Mouse (Mus musculus): ENCODE measurements at regions not wholly inside any gene's neighbourhood (a gene's known extent, or its start where the extent isn't known, plus 50 kb on each side); places are given as distances from the start of the nearest gene placed in this dataset.

DNA sequence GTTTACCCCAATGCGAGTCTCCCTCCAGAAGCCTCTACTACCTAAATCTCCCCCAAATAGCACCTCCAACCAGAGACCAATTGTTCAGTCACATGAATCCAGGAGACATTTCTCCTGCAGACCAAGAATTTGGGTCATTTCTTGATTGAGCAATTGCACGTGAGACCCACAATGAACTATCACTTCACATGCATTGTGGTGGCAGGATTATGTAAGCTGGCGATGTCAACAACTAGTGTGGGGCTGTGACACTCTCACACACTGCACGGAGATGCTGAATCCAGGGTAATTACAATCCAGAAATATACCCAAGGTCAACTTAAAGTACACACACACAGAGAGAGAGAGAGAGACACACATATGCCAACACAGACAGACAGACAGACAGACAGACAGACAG lies 148.5 kb upstream of the Dyrk2 start:
- DNase-seq (ENCODE audit: low spot score in 2 of 2): no peak

DNA sequence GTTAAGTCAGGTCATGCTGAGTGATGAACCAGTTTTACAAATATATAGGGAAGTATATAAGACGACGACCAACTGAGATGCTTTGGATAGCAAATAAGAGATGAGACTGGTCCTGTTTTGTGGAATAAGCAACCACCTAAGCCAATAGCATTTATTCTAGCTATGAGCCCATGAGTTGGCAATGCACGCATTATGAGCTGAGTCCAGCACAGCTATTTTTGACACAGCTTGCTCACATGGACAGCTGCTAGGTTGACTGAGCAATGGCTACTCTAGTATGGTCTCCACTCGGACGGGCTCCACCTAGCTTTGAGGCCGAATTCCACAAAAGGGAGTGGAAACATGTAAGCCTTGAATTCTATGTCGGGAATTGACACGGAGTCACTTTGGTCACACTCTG lies 146.1 kb upstream of the Dyrk2 start:
- no peak for DNase-seq (ENCODE audit: low spot score in 2 of 2)

DNA sequence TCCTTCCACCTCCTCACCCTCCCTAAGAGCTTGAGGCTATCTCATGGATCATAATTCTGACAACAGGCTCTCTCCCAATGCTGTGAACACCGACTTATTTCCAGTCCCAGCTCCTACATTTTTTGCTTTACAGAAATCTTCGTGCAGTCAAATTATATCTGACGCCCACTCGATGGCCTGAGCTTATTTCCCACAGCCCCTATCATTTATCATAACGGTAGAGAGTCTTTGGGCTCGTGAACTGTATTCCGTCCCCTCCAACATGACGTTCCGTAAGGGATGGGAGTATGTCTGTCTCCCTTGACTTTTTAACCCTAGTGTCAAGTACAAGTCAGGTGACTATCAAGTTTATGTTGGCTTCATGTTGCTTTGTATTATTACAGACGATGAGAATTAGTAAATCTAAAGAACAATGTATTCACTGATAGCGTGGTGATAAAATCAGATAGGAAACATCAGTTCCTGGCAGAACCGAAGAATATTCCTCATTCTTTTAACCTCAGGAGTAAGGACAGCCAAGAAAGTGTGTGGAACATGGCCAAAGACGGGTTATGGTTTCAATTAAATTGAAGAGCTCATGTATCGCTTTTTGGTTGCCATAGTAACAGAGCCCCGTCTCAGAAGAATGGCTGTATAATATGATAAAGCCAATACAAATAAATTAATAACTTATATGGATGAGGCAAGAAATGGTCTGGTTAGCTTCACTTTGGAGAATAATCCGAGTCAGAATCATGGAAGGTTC lies 145.5 kb upstream of the Dyrk2 start:
- DNase-seq (ENCODE audit: low spot score in 2 of 2): no peak

DNA sequence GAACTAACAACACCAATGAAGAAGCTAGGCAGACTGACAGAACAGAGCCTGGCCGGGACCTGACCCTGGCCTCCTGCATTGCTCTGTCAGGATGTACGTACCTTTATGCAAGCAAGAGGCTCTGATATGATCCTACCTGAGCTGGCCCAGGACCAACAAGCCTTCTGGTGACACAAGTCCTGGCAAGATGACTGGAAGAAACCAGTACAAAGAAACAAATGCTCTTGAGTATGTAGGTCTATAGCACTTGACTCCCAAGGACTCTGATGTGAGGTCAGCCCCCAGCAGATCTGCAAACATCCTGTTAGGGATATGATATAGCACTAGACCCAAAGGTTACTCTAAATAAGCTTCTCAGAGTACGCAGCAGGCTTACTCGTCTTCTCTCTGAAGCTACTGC lies 144.7 kb upstream of the Dyrk2 start:
- no peak for DNase-seq (ENCODE audit: low spot score in 2 of 2)

DNA sequence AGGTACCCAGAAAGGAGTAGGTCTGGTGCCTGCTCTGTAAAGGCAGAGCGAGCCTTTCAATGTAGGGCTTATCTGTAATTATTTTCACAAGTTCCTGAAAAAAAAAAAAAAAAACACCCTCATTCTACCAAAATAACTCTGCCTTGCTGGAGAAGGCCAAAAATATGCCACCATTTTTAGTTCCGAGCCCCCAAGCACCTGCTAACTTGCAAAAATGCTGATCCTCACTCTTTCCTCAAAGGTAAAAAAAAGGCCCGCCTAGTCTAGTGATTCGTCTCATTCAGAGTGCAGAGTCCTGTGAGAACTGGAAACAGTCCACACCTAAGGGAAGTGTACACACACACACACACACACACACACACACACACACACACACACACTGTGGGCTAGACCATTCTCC lies 143.7 kb upstream of the Dyrk2 start:
- DNase-seq (ENCODE audit: low spot score in 2 of 2): peak in 1 of 2 experiments; percentile 60

DNA sequence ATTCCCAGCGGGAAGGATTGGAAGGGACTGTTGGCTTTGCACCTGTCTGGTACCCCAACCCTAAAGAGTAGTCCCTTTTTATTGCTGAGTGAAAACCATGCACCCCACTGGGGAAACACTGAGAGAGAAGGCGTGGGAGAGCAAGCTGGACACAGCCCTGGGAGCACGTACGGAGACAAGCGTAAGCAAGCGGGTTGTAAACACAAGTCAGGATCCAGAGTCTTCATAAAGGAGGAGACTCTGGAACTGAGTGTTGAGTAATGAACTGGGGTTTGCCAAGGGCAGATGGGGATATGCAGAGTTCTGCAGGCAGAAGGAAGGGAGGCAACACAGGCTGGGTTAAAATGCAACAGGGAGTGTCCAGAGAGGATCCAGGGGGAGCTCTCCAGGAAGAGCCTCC lies 141.5 kb upstream of the Dyrk2 start:
- DNase-seq (ENCODE audit: low spot score in 2 of 2): no peak

DNA sequence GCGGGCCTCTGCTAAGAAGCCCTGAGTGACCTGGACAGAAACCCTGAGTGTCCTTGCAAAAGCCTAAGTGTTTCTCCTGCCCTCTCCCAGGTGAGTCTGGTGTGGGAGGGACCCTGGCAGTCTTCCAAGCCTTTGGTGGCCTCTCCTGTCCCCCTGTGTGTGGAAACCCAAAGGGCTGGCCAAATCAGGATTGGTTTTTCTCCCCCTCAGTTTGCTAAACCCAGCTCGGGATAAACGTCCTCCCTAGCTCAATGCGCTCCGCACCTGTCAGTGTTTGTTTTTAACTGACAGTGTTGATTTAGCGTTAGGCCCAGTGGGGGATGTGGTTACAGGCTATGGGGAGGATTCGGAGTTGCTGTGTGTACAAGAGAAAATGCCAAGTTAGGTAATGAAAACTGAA lies 140.9 kb upstream of the Dyrk2 start:
- DNase-seq (ENCODE audit: low spot score in 2 of 2): no peak

DNA sequence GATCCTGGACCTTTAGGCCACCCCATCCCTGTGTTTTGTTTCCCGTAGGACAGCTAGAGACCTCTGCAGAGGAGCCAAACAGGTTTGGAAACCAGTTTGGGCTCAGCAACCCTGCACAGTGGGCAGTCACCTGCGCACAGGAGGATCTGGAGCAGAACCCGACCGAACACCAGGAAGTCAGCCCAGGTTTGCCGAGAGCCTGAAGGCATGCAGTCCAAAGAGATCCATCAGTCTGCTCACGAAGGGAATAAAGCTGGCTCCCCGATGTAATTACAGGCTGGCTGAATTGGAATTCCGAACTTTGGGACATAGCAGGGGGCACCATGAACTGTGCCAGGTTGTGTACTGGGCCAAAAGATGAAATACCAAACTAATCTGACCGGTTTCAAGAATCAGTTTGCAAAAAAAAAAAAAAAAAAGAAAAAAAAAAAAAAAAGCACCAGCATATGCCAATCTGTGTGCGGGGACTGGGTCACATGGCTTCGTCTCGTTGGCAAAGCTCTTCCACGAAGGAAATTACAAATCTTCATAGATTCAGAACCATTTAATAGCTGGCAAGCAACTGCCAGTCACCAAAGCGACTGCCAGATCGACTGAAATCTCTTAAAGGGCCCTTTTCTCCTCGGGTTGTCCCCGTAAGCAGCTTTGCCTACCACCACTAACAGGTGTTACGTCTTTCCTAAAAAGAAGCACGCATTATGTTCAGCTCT lies 137.0 kb upstream of the Dyrk2 start:
- DNase-seq (ENCODE audit: low spot score in 2 of 2): no peak

DNA sequence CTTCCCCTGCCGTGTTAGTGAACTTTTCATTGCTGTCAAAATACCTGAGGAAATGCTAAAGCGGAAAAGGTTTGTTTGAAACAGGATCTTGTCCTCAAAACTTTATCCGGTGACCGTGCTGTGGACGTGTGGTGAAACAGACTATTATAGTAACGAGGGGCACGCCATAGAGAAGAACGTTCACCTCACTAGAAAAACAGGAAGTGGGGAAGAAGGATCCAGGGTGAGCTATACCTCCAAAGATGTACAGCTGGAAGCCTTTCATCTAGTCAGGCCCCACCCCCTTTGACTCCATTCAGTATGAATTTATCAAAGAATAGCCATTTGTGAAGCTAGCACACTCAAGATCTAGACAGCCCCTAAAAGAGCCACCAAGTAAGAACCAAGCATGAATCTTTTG lies 135.5 kb upstream of the Dyrk2 start:
- no peak for DNase-seq (ENCODE audit: low spot score in 2 of 2)

DNA sequence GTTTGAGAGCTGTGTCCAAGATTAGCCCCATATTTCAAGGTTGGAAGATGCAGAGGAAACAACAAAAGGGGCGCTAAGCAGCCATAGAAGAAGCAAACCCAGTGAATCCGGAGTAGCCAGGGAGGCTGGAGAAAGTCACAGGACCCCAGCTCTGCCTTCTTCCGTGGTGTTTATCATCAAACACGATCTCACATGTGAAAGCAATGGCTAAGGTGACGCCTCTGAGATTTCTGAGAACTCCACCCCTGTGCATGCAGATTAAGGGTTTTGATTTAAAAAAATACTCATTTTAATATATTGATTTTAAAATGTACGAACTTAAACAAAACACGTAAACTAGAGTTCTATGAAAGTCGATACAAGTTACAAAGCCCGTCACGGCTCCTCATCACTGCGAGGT lies 134.4 kb upstream of the Dyrk2 start:
- no peak for DNase-seq (ENCODE audit: low spot score in 2 of 2)

DNA sequence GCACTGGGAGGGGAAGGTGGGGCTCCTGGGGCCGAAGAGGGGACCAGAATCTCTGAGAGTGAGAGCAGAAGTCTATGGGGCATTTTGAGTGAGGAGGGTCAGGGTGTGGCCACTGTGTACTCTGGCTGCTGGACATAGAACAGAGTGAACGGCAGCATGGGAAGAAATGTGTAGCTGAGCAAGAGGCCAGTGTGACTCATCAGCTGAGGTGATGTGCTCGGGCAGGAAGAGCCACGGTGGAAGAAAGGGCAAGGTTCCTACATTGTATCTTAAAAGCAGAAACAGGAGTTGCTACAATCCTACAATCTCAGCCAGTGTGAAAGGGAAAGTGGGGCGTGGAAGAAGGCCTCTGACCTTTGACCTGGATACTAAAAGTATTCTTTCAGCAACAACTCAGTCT lies 133.8 kb upstream of the Dyrk2 start:
- no peak for DNase-seq (ENCODE audit: low spot score in 2 of 2)

DNA sequence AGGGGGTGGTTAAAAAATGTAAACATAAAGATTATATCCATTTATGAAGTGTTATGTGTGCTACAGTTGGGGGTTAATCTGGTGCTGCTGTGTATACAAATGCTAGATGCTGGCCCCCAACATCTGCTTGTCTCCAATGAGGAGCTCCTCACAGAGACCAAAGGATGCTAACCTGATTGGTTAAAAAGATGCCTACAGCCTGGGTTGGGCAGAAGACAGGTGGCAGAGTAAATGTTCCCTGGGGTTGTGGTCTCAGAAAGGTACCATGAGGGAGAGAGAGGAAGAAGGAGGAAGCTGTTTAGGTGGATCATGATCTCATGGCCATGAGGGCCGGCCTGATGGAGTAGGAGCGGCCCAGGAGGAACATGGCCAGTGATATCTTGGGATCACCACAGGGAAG lies 133.0 kb upstream of the Dyrk2 start:
- no peak for DNase-seq (ENCODE audit: low spot score in 2 of 2)

DNA sequence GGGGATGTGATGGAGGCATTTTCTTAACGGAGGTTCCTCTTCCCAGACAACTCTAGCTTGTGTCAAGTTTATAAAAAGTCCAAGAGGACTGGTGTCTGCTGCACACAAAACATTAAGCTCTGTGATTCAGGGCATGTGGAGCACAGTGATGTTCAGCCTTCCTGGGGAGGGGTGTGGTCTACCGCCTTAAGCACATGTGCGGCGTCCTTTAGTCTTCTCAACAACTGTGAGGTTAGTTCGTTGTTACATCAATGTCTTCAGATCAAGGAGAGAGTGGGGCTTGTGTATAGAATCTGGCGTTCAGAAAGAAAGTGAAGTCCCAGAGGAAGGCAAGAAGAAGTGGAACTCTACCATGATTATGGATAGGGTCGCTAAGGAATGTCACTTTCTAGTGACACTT lies 131.9 kb upstream of the Dyrk2 start:
- DNase-seq (ENCODE audit: low spot score in 2 of 2): no peak

DNA sequence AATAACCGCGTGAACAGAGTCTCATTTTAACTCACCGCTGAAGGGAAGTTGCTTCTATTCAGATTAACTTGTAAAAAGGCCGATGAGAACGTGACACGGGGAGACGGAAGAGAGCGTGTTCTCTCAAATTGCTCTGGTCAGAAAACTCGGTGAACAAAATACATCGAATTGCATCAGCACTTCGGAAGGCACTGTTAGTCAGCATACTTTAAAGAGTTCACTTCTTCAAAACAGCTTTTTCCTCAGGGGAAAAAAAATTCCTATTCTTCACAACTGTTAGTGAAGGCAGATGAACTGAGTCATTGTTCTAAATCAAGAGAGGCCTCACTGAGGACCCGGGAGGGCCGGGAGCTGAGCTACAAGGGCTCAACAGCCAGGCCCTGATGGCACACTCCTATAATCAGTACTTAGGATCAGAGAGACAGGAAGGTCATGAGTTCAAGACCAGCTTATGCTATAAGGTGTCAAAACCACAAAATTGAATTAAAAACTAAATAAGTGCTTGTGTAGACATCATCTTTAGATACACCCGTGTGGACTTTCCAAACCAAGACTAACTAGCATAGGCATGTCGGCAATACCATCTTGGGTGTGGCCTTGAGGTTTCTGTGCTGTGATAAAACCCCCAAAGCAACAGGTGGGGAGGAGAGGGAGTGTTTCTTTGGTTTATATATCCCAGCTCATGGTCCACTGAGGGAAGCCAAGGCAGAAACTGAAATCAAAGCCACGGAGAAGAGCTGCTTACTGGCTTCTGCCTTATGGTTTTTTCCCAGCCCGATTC lies 131.2 kb upstream of the Dyrk2 start:
- no peak for DNase-seq (ENCODE audit: low spot score in 2 of 2)

DNA sequence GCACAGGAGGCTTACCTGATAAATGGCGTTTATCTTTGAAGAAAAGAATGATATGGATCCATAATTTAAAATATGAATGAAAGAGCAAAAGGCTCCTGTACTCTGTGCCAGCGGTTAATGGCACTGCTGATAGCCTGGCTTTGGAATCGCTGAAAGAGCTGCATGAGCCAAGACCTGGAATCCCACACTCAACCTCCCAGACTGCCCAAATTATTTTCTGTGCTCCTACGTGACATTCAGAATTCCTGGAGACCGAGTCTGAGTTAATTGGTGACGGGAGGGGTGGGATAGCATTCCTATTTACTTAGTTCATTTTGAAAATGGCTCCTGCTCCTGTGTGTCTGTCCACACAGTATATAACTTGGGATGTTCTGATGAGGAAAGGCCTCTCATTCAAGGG lies 129.0 kb upstream of the Dyrk2 start:
- no peak for DNase-seq (ENCODE audit: low spot score in 2 of 2)

DNA sequence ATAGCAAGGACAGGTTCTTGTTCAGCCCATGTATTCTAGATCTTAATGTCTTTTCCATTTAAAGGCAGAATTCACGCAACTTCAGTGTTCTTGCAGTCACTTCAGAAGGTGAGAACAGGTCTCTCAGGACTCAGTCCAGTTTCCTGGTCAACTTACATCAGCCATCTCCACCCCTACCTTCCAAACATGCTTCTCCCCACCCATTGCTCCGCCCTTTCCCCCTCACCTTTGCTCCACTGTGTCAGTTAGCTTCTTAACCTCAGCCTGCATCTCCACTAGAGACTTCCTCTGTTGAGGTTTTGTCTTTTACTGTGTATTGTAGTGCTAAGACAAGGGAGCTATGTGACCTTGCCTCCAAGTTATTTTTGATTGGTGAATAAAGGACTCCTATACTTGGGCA lies 127.0 kb upstream of the Dyrk2 start:
- no peak for DNase-seq (ENCODE audit: low spot score in 2 of 2)

DNA sequence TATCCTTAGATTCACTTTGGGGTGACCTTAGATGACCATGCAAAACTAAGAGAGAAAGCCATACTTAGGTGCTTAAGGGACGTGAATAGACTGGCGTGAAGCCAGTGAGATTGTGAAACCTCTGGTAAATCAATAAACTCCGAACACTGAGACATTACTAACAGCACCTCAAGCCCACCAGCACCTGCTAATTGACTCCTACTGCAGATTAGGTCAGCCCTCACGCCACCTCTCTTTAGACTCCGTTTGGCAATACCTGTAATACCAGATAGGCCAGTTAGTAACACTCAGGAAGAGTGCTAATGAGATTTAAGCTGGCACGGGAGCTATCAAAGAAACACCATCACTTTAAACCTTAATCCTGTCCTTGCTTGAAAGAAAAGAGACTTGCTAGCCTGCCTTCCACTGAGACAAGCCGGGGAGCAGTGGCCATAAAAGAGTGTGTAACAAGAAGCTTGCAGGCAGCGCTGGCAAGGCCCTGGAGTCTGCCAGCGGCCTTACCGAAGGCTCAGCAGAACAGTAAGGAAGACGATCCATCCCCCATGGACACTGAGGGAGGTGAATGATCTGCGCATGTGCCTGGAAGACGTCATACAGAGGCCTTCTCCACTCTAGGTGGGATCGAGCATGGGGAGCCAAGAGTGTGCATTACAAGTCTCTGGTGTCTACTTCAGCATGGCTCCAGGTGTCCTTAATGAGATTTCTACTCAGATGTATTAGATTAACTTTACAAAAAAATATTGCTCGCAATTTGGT lies 124.0 kb upstream of the Dyrk2 start:
- DNase-seq (ENCODE audit: low spot score in 2 of 2): no peak

DNA sequence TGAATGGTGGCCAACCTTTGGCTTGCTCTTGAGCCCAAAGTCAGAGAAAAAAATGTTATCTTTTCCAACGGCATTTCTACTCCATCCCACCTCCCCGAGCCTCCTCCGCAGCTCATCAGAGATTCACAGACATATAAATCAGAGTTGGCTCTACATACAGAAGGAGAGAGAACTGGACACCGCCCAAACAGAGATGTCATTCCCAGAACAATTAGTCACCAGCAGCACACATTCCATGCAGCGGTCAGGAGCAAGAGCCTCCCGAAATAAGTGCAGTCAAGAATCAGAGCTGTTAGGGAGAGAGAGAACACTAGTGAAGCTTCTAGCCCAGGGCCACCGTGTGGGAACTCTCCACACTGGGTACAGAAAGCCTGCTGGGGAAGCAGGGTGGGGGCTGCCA lies 121.2 kb upstream of the Dyrk2 start:
- peak; percentile 57 to 75 for DNase-seq (ENCODE audit: low spot score in 2 of 2)

DNA sequence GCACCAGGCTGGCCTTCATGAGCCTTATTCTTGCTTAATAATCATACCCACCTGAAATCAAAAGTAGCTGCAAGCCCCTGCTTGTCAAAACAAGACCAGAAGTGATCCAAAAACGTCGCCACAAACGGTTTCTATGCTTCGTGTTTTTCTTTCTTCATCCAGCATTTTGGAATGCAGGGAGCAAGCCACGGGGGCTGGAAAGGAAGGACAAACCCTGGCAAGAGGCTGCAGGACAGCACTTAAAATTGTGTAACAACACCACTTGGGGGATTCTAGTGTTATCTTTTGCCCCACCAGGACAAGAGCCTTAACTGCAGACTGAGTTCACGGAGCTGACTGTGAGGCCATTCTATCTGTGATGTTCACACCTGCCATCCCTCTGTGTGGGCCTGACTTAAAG lies 120.5 kb upstream of the Dyrk2 start:
- no peak for DNase-seq (ENCODE audit: low spot score in 2 of 2)

DNA sequence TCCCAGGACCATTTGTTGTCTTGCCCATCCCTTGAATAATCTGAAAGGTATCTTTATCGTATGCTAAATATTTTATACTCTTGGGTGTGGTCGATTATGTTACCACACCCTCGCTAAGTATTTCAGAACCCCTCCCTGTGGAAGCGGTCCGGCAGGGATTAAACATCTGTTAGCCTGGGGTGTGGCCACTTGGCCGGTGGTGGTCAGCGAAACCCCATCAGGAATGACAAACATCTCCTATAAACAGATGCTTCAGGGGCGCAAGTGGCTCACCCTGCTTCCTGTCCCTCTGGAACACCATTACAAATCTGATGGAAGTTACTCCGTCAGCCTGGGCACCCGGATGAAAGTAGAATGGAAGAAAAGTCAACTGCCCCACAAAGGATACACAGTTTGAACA lies 119.8 kb upstream of the Dyrk2 start:
- DNase-seq (ENCODE audit: low spot score in 2 of 2): no peak

DNA sequence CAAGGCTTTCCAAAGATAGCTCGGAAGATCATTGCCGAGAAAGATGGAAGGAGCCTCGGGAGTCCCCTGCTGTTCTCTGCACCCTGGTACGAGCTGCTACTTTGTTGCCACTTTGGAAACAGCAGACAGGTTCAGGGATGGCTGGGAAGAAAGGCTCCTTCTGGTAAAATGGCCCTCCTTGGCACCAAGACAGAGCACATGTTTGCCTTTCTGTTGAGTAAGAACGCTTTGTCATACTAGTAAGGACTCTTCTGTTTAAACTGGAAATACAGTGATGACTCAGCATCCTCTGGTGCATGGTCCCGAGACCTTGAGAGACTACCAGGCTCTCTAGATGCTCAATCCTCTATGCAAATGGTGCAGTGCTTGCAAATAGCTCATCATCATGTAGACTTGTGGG lies 118.2 kb upstream of the Dyrk2 start:
- DNase-seq (ENCODE audit: low spot score in 2 of 2): no peak

DNA sequence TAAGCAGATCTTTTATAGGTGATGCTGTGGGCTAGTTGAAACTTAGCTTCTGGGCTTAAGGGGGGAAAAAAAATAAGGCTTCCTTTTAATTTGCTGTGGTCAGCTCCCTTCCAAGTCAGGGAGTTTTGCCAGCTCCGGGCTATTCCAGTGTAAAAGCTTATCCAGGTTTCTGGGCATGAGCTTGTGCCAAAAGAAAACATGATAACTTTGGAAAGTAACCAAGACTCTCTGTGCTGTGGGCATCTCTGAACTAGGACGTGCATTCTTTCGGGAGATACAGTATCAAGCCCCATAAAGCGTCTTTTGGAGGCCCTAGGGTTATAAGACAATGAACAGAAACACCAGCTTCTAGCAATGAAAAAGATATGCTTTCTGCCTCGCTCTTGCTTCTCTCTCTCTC lies 114.6 kb upstream of the Dyrk2 start:
- DNase-seq (ENCODE audit: low spot score in 2 of 2): no peak
